Mouse (Mus musculus) spleen, postnatal 10 days (tissue): ENCODE data around the gene Gimap1.

Source experiments
- DNase-seq, 2 experiments: peaks; one replicate each; pipeline ENCODE4 v3.0.0; 2021 to 2022; ENCODE audit warnings: low spot score in 2 of 2

Gene Gimap1

GRCm38 (mm10) chr6:48739780-48740055, 864 bp downstream of the Gimap1 start:
- peak in 1 of 2 experiments; percentile 11 for DNase-seq

- peak in 1 of 2 experiments; percentile 12 for DNase-seq
Measured at GRCm38 (mm10) chr6:48740501-48741169, 1.8 kb downstream of the Gimap1 start.

- peak in 1 of 2 experiments; percentile 8 for DNase-seq
Measured at GRCm38 (mm10) chr6:48741273-48741672, 2.4 kb downstream of the Gimap1 start.

GRCm38 (mm10) chr6:48741711-48742206, 2.9 kb downstream of the Gimap1 start:
- DNase-seq: no peak

GRCm38 (mm10) chr6:48742422-48743351, 3.8 kb downstream of the Gimap1 start:
- DNase-seq: peak in 1 of 2 experiments; percentile 4

- DNase-seq: no peak
Measured at GRCm38 (mm10) chr6:48745490-48745889, 6.6 kb downstream of the Gimap1 start.

- DNase-seq: peak; percentile 49 to 66
Measured at GRCm38 (mm10) chr6:48745959-48746889, 7.4 kb downstream of the Gimap1 start, which contains the start of gene Gimap5. Gene Gimap5, plus strand, starts transcription at chr6:48746197.

GRCm38 (mm10) chr6:48747091-48747966, 8.5 kb downstream of the Gimap1 start:
- DNase-seq: peak in 1 of 2 experiments; percentile 14

- no peak for DNase-seq
Measured at GRCm38 (mm10) chr6:48763567-48764270, 24.9 kb downstream of the Gimap1 start.

GRCm38 (mm10) chr6:48764496-48764895, 25.6 kb downstream of the Gimap1 start:
- no peak for DNase-seq

GRCm38 (mm10) chr6:48768178-48768869, 29.5 kb downstream of the Gimap1 start:
- DNase-seq: peak; percentile 16 to 46

GRCm38 (mm10) chr6:48768933-48769332, 30.1 kb downstream of the Gimap1 start:
- DNase-seq: no peak

GRCm38 (mm10) chr6:48770696-48771095, 31.8 kb downstream of the Gimap1 start, which contains the start of gene Gimap3:
Gene Gimap3, minus strand, starts transcription at chr6:48770851.
- DNase-seq: peak in 1 of 2 experiments; percentile 30

- DNase-seq: peak; percentile 58 to 86
Measured at GRCm38 (mm10) chr6:48772030-48772429, 33.2 kb downstream of the Gimap1 start.

- DNase-seq: no peak
Measured at GRCm38 (mm10) chr6:48784406-48784805, 45.6 kb downstream of the Gimap1 start.

- DNase-seq: no peak
Measured at GRCm38 (mm10) chr6:48785189-48785588, 46.3 kb downstream of the Gimap1 start.

GRCm38 (mm10) chr6:48785601-48786000, 46.7 kb downstream of the Gimap1 start:
- DNase-seq: no peak

- DNase-seq: no peak
Measured at GRCm38 (mm10) chr6:48787867-48788266, 49.0 kb downstream of the Gimap1 start.
